Mouse (Mus musculus) brown adipose tissue, adult 24 weeks (tissue): ENCODE results near the gene Ampd3. TPM values are rescaled to one million over a fixed set of nuclear protein-coding genes. Genes with fewer than 3 reads are reported as not detected.
A peak's percentile ranks its signal among the peaks of the same experiment; 100 is the strongest.

Experiments used
- H3K27ac ChIP-seq: fragments of 200-500 bp; replicated peaks from 2 replicates; pipeline ENCODE4 v1.5.1; 2012; ENCODE audit warnings: low read depth, mild to moderate bottlenecking, low read length
- H3K4me1 ChIP-seq: fragments of 200-500 bp; 2 replicates; pipeline ENCODE4 v1.6.1; 2012; ENCODE audit warnings: low read length, mixed read lengths; ENCODE audit not compliant: control insufficient read depth, insufficient read depth, insufficient read length
- H3K4me3 ChIP-seq: fragments of 200-500 bp; 2 replicates; pipeline ENCODE4 v1.5.1; 2012; ENCODE audit warnings: low read depth, mild to moderate bottlenecking, low read length, moderate library complexity; ENCODE audit not compliant: insufficient read depth
- polyA plus RNA-seq: library from polyadenylated mRNA; stranded (reverse); fragments of >200 nt; gene quantifications from 2 replicates; pipeline ENCODE4 v1.2.4, GENCODE M21; 2012; ENCODE audit not compliant: missing spikeins, insufficient read depth, insufficient read length

Ampd3 gene
- polyA plus RNA-seq, 1 experiment = 30.0 TPM

- Histone ChIP-seq H3K4me1 (peaks cover 3% of the 10 kb centered on the region; the same call in 1 of the 2 replicates), H3K27ac (no peak overlapping the region), H3K4me3 (no peak overlapping the region)
Measured at GRCm38 (mm10) chr7:110750834-110751233, 17.2 kb upstream of the Ampd3 start.

GRCm38 (mm10) chr7:110751634-110752033, 16.4 kb upstream of the Ampd3 start:
- peaks cover 3% of the 10 kb centered on the region; the same call in 1 of the 2 replicates for H3K4me1 ChIP-seq
- H3K27ac ChIP-seq = no peak overlapping the region

GRCm38 (mm10) chr7:110753310-110753709, 14.7 kb upstream of the Ampd3 start:
- H3K27ac ChIP-seq = no peak overlapping the region; the same call in 1 of the 2 replicates

More at GRCm38 (mm10) chr7:110751634-110752033, 16.4 kb upstream of the Ampd3 start:
- H3K4me3 ChIP-seq = no peak overlapping the region

GRCm38 (mm10) chr7:110753926-110754330, 14.1 kb upstream of the Ampd3 start:
- no peak overlapping the region; the same call in 1 of the 2 replicates for H3K27ac ChIP-seq
- peaks cover 3% of the 10 kb centered on the region; the same call in 1 of the 2 replicates for H3K4me1 ChIP-seq
- H3K4me3 ChIP-seq = no peak overlapping the region

More at GRCm38 (mm10) chr7:110753310-110753709, 14.7 kb upstream of the Ampd3 start:
- H3K4me1 ChIP-seq = peaks cover 3% of the 10 kb centered on the region; the same call in 1 of the 2 replicates
- H3K4me3 ChIP-seq = no peak overlapping the region

- H3K27ac ChIP-seq = no peak overlapping the region
- H3K4me1 ChIP-seq = peaks cover 3% of the 10 kb centered on the region; the same call in 1 of the 2 replicates
- no peak overlapping the region for H3K4me3 ChIP-seq
Measured at GRCm38 (mm10) chr7:110756440-110756839, 11.6 kb upstream of the Ampd3 start.

GRCm38 (mm10) chr7:110762605-110763180, 5.3 kb upstream of the Ampd3 start:
- Histone ChIP-seq H3K4me3 (no peak overlapping the region), H3K27ac (no peak overlapping the region), H3K4me1 (peaks cover 2% of the 10 kb centered on the region; the same call in 1 of the 2 replicates)

GRCm38 (mm10) chr7:110768451-110769064, 552 bp downstream of the Ampd3 start:
- peak overlapping the region; percentile 80 for H3K4me3 ChIP-seq
- H3K27ac ChIP-seq = peak overlapping the region; percentile 96
- peaks cover 25% of the 10 kb centered on the region for H3K4me1 ChIP-seq

- Histone ChIP-seq H3K4me1 (peaks cover 28% of the 10 kb centered on the region), H3K27ac (peak overlapping the region; percentile 96), H3K4me3 (peak overlapping the region; percentile 80)
Measured at GRCm38 (mm10) chr7:110769094-110769493, 1.1 kb downstream of the Ampd3 start.

- Histone ChIP-seq H3K4me1 (peaks cover 31% of the 10 kb centered on the region), H3K4me3 (no peak overlapping the region), H3K27ac (peak overlapping the region; percentile 22; the same call in 1 of the 2 replicates)
Measured at GRCm38 (mm10) chr7:110770949-110771348, 2.9 kb downstream of the Ampd3 start.

- H3K4me3 ChIP-seq = peak overlapping the region; percentile 35
- peaks cover 40% of the 10 kb centered on the region for H3K4me1 ChIP-seq
- H3K27ac ChIP-seq = peak overlapping the region; percentile 79
Measured at GRCm38 (mm10) chr7:110772343-110772742, 4.3 kb downstream of the Ampd3 start.

- peaks cover 42% of the 10 kb centered on the region for H3K4me1 ChIP-seq
- H3K27ac ChIP-seq = peak overlapping the region; percentile 79
- peak overlapping the region; percentile 35 for H3K4me3 ChIP-seq
Measured at GRCm38 (mm10) chr7:110773204-110774002, 5.4 kb downstream of the Ampd3 start.

GRCm38 (mm10) chr7:110774077-110774476, 6.1 kb downstream of the Ampd3 start:
- peaks cover 47% of the 10 kb centered on the region for H3K4me1 ChIP-seq
- peak overlapping the region; percentile 79 for H3K27ac ChIP-seq
- H3K4me3 ChIP-seq = peak overlapping the region; percentile 35

- Histone ChIP-seq H3K4me3 (peak overlapping the region; percentile 8; the same call in 1 of the 2 replicates), H3K27ac (peak overlapping the region; percentile 14; the same call in 1 of the 2 replicates), H3K4me1 (peaks cover 44% of the 10 kb centered on the region)
Measured at GRCm38 (mm10) chr7:110774674-110775073, 6.7 kb downstream of the Ampd3 start.

- Histone ChIP-seq H3K27ac (peak overlapping the region; percentile 78), H3K4me1 (peaks cover 56% of the 10 kb centered on the region), H3K4me3 (peak overlapping the region; percentile 40)
Measured at GRCm38 (mm10) chr7:110777146-110778001, 9.4 kb downstream of the Ampd3 start.
